Mouse (Mus musculus) mouse trophoblast stem cell (cell line): ENCODE data around the gene Fgd3.

ENCODE experiments used
- in situ Hi-C, 2 experiments: fragments of 300-500 bp; cut with MseI, MboI; formaldehyde crosslinking; loops; 2 replicates in 1 of 2; 3 replicates in 1 of 2; pipeline ENCODE4 v1.15.1; 2025

The Fgd3 gene

DNA sequence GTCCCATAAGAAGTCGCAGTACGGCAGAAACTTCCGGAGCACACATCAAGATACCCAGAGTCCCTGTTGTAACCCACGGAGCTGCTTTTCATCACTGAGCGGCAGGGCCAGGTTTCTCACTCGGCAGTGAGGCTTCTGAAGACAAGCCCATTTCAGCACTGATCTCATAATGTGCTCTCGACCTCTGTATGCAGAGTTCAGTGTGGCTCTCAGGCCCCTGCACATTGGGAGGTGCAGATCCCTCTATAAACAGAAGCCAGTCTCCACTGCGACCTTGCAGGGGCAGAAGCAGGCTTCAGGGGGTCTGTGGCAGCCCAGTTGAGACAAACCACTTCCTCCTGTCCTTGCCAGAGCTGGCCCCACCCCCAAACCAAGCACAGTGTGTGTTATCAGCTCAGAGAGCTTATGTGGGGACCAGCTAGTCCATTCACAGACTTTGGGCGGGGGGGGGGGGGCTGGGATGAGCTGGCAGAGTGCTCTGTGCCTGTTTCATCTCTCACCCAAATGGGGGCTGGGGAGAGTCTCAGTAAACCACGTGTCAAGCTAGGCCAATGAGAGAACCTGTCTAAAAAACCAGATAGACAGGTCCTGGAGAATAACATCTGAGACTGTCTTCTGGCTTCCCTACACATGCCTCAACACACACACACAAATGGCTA is 12.7 kb downstream of the Fgd3 start:
- in situ Hi-C loops: no loop called here

DNA sequence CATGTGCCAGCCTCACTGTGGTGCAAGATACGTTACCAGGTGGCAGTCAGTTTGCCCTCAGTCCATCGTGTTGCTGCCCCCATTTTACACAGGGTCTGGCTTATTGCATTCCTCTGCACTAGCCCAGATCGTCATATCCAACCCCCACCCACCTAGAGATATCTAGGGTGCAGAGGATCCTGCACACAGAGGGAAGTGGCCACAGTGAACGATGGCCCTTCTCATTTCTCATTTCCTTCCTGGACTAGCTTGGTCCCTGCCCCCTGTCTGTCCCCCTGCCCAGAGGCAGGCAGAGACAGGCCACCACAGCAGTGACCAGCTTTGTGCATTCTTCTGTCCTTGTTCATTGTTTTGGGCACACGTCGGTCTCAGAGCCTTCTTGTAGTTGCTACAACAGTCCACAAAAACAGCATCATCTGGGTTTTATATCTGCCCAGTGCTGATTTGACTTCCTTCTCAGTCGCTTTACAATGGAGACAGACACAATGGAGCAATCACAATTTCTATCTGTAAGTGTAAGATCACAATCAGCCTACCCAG is 13.3 kb downstream of the Fgd3 start:
- in situ Hi-C loops: no loop called here

DNA sequence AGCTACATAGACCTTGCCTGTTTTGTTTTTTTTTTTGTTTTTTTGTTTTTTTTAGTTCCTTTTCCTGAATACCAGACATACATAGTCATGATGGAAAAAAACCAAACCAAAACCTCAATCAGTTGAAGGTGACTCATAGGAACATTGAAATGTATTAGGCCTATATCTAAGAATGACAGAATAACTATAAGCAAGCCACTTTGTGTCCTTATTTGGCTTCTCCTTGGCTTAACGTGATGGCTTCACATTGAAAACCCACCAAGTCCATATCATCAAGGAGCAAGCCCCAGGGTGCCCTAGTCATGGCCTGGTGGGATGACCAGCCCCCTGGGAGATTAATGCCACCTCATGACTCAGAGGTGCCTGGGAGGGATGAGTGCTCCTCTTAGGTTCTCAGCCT is 19.3 kb downstream of the Fgd3 start:
- in situ Hi-C loops: no loop called here

DNA sequence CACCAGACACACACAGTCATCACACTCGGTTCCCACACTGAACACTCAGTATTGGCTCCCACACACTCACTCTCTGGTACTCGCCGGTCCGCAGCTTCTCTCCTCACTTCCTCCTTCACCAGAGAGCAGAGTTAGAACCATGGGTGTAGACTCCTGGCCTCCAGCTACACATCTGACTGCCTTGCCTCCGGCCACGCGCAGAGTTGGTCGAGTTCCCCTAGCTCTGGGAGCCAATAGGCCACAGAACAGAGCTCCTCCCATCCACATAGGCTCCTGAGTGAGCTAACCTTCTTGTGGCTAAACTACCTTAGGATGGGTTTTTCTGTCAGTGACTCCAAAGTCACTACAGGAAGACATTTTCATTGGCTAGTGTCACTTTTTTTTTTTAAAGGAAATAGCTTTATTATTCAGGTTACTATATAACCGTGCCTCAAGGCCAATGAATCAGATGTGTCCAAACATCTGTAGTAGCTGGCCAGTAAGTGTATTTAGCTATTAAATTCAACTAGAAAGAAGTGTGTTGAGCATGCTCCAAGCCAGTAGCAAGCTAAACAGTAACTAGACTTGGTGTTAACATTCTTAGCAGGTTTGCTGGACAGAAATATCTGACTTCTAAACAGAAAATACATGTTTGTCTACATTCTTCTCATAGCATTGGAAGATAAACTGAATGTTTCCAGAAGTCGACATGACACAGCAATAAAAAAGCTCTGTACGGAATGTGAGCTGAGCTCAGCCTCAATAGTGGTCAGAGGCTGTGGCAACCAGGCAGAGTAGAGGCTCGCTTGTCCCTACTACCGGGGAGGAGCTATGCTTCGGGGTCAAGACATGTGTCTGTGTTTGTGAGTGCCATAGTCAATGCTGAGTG is 21.4 kb downstream of the Fgd3 start:
- in situ Hi-C loops: no loop called here

DNA sequence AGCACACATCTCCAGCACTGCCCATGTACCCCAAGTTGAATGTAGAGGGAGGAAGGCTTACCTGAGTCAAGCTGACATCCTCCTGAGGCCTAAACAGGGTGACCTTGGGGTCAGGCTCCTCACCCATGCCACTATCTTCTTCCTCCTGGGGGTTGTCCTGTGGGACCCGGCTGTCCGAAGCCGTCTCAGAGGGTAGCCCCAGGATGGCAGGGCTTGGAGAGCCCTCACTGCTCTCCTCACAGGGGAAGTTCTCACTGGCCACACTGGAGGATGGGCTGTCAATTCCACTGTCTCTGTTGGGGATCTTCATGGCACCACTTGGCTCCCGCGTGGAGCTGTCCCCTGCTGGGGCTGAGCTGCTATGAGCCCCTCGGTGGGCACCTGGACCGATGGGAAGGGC is 23.8 kb downstream of the Fgd3 start:
- in situ Hi-C loops: no loop called here

DNA sequence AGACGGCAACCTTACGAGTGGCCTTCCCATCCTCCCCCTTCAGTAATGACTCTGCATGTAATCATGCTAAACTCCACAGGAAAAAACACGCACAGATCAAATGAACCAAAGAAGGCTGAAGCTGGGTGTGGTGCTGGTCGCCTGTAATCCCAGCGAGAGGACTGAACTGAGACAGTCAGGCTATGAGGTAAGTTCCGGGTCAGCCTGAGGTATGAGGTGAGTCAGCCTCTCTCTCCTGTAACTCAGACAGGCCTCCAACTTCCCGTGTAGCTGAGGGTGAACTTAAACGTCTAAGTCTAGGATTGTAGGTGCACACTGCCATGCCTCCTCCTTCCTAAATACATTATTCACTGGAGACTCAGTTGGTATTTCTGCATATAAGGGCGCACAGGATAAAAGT is 26.0 kb downstream of the Fgd3 start:
- in situ Hi-C loops: no loop called here

DNA sequence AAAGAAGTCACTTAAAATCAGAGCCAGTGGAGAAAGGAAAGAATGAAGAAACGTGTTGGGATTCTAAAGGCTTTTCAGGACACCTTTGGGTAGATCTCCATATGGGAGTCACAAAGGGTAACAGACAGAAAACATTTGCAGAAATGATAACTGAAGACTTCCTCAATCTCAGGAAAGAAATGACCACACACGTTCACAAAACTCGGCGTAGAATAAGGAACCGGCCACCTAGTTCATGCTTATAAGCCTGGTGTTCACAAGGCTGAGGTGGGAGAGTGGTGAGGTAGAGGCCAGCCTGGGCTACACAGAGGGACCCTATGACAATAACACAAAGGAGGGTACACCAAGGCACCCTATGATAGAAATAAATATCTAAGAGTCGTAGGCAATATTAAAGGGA is 28.2 kb downstream of the Fgd3 start:
- in situ Hi-C loops: no loop called here

DNA sequence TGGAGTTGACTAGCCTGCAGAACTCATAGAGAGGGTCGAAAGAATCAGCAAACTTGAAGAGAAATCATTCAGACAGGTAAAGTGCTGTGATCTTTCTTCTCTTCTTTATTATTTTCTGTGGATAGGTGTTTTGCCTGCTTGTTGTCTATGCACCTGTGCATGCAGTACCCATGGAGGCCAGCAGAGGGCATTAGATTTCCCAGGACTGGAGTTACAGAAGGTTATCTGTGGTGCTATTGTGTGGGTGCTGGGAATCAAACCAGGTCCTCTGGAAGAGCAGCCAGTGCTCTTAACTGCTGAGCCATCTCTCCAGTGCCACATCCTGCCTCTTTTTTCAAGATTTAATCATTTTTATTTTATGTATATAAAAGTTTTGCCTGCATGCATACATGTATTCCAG is 28.7 kb downstream of the Fgd3 start:
- in situ Hi-C loops: no loop called here

DNA sequence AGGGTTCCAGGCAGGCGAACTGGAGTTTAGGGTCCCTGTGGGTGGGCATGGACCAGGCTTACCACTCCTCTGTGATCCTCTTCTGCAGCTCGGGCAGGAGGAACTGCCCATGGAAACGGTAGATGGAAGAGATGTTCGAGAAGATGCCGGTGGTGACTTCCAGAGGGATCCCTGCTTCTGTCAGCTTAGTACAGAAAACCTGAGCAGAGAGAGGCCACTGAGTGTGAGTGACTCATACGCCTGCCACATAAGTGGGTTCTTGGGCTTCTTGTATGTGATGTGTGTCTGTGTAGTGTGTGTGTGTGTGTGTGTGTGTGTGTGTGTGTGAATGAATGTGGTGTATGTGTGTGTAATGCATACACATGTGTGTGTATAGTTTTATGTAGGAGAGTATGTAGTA is 32.9 kb downstream of the Fgd3 start:
- in situ Hi-C loops: no loop called here

DNA sequence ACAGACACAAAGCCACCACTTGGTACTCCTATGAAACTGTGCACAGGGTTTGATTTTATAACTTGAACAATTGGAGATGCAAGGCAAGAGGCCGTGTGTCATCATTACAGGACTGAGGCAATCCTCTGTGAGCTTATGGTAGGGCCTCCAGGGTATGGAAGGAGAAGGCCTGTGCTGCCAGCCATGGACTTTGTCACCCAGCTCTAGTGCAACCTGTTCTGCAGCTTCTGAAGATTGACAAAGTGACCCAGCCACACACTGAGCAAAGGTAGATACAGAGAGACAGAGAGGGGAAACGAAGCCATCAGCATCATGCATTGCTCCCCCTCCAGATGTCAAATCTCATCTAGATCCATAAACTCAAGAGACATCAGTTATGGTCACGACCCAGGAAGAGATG is 33.4 kb downstream of the Fgd3 start:
- in situ Hi-C loops: no loop called here

DNA sequence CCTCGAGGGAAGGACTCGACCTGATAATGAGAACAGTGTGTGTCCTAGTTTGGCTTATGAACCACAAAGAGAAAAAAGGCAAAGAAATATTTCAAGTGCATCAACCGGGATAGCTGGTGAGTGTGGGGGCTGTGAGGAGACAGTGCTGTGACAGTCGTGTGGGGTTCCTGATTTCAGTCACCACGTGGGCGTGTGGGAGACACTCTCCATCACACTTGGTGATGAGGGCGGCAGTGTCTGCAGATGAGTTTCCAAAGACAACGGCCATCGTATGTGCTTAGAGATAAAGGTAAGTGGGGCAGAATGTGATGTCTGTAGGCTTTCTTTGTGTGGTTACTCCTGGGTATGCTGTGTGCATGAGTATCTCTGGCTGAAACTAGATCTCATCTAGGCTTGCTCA is 36.4 kb downstream of the Fgd3 start:
- in situ Hi-C loops: no loop called here

DNA sequence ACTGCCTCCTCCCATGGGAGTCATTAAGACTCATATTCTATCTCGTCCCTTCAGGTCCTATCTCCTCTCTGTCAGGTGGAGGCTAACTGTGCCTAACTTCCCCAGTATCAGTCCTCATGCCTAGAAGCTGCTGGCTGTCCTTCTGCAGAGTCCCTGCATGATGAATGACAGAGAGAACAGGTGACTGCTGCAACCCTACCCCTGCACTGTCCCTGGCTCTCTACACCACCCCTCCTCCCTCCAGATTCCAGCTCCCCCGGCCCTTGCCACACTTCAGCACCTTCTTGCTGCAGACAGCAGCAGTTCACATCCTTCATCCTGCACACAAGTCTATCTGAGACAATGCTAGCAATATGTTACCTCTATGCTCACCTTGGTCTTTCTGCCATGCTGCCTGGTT is 37.9 kb downstream of the Fgd3 start:
- in situ Hi-C loops: no loop called here

DNA sequence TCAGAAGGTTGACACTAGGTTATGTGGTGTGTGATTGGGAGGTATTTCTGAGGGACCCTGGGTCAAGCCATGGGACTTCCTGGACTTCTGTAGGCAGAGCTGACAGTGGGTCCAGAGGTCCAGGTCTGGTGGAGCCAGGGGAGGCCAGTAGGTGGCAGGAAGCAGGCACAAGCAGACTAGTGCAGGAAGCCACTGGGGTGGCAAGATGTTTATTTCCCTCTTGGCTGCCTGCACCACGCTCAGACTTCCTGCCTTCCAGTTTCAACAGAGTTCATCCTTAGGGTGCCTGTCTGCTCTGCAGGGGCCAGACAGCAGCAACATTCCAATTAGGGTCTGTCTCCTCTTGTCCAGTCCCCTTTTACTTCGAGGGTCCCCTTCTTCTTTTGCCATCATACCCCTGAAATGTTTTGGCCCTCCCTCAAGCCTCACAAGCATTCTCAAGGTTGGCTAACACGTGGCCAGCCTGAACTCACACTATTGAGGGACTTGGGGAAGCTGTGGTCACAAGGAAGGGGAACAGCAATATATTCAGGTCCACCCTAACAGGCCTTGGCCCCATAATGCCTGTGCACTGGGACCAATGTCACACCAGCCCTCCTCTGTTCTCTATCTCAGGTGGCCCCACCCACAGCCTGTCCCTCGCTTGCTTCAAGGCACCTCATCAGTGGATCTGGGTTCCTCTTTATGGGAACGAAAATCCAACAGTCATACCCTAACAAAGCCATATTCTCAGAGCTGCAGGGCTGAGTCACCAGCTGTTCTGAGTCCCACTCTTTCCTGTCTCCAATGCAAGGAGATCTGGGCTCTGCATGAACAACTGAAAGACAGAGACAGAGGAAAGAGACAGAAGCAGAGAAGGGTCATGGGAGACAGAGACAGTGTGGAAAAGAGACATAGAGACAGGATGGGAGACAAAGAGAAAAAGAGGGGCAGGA is 48.0 kb downstream of the Fgd3 start:
- in situ Hi-C loops: no loop called here

DNA sequence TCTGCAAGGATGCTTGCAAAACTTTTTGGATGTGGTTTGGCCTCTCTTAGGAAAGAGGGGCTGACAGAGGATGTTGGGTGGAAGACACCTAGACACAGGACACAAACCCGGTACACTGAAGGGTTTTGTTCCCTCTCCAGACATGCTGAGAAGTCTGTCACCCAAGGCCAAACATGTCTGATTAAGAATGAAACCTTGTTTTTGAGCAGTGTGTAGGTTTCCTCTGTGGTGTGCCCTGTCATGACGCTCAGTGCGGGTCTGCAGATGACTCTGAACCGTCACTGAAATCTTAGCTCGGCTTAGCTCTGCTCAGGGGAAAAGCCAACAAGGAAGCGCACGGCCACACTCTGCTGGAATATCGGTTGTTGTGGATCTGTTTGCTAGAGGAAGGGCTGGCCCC is 49.6 kb downstream of the Fgd3 start:
- in situ Hi-C loops: no loop called here

DNA sequence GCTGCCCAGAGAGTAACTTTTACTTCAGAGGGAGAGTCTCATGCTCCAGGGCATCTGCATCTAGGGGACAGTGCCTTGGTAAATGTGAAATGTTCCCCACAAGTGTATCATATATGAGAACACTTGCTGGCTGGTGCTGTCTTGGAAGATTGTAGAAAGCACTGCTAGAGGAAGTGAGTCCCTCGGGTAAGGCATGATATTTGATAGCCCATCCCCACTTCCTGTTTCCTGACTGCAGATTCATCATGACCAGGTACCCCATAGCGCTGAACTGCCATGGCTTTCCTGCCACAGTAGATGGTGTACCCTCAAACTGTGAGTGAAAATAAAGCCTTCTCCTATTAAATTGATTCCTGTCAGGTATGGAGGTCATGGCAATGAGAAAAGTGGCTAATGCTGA is 52.5 kb downstream of the Fgd3 start:
- in situ Hi-C loops: no loop called here

DNA sequence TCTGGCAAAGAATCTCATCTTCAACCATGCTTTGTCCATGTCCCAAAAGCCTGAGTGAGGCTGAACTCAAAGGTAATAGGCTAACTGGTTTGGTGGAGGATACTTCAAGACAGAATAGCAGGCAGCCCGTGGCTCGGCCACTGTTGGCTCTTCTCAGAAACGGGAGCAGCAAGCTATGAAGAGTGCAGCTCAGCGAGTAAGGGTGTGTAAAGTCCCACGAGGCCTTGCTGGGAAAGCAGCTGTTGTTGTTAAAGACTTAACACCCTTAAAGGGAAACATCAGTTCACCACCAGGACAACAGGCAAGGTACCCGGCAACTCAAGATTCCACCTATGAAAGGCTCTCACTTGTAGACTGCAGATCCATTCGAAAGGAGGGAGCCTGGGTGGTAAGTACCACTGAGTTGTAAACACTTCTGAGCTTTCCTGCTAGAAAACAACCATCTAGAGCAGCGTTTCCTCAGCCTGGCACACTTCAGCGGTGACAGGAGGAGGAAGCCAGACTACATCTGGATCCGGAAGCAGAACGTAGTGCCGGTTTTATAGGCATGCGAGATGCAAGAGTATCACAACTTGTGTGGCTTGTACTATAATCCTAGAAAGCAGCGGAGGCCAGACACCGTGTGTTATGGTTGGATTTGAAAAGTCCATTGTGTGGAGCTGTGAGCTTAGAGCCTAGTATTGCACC is 59.9 kb downstream of the Fgd3 start:
- in situ Hi-C loops: no loop called here

DNA sequence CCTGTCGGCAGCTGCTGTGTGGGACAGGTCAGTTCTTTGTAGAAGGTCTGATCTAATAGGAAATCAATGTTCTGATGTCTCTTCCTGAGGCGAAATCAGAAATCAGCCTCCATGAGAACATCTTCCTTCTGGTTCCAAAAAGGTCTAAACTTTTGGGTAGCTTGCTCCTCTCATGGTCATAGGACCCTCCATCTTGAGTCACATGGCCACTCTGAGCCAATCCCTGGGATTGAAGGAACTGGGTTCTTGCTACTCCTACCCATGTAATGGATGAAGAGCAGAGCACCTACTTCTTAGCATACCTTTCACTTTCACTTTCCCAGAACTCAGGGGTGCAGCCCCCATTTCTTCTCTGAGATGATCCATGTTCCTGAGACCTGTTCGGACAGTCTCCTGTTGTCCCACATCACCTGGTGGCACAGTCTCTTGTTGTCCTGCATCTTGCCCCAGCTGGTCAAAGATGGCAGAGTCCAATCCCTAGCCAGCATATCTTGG is 62.2 kb downstream of the Fgd3 start:
- in situ Hi-C loops: no loop called here

DNA sequence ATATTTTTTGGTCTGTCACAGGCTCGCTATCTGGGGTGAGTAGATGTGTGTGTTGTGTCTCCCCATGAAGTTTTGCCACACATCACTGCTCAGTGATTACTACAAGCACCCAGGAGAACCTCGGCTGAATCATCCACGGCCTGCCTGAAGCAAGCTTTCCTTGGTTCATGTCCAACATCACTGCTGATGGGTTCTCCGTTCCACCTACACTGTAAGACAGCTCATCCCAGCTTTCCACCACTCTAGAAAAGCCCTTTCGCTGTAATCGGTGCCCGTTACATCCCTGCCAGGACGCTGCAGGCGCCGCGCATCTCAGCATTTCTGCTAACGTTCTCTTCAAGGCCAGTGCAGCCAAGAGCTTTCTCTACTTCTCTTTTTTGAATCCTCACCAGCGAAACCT is 67.4 kb downstream of the Fgd3 start:
- in situ Hi-C loops: no loop called here

DNA sequence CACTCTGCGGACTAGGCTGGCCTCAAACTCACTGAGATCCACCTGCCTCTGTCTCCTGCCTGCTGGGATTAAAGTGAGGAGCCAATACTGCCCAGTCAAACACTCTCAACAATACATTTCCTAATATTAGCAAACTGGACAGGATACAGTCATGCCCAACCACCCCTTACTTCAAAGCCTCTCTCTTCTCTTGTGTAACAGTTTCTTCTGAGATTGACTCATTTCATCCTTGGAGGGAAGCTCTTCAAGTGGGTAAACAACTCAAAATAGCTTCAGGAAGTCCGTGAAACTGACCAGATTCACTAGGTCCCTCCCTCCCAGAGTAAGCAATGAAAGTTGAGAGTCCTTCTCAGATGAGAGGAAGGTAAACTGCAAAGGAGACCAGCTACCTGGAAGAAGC is 68.0 kb downstream of the Fgd3 start:
- in situ Hi-C loops: no loop called here

DNA sequence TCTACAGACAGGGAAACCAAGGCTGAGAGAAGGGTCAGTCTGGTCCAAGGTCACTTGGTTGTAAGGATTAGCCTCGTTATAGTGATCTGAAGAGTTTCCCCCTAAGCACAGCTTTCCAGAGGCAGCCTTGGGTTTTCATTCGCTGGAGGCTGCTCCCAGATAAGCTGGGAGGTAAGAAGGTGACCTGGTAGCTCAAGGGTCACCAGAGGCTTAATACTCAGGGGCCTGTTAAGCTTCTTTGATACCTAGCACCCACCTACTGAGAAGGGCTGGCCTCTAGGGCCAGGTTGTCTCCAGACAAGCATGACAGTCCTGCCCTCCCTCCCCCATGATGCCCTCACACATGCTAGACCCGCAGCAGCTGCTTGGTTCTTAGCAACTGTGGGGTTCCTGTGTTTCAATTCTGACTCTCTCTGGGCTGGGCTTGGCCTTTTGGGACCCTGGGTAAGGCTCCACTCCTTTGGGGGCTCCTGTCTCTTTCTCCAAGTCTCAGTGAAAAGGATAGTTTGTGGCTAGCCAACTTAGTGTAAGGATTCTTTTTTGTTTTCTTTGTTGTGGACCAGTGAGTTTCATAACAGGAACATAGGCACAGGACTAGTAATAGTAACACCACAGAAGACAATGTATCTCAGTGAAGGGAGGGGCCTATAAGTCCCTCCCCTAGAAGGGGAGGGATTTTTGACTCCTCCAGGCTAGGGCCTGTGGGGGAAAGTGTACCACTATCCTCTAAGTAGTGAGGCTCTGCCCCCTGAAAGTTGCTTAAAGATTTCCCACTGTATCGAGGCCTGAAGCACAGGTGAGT is 69.2 kb downstream of the Fgd3 start:
- in situ Hi-C loops: no loop called here
